Mouse (Mus musculus) megakaryocyte-erythroid progenitor cell, adult 5 weeks (primary cell): ENCODE results near the gene Tnk1. TPM values are rescaled to one million over a fixed set of nuclear protein-coding genes. Genes with fewer than 3 reads are reported as not detected.

Experiments used
- polyA plus RNA-seq: library from polyadenylated mRNA; stranded (reverse); fragments of >175 nt; gene quantifications from 2 replicates; pipeline ENCODE4 v1.2.3, GENCODE M21; 2012

The Tnk1 gene
- polyA plus RNA-seq = 0.27 and 0.99 TPM in 2 replicates

DNA sequence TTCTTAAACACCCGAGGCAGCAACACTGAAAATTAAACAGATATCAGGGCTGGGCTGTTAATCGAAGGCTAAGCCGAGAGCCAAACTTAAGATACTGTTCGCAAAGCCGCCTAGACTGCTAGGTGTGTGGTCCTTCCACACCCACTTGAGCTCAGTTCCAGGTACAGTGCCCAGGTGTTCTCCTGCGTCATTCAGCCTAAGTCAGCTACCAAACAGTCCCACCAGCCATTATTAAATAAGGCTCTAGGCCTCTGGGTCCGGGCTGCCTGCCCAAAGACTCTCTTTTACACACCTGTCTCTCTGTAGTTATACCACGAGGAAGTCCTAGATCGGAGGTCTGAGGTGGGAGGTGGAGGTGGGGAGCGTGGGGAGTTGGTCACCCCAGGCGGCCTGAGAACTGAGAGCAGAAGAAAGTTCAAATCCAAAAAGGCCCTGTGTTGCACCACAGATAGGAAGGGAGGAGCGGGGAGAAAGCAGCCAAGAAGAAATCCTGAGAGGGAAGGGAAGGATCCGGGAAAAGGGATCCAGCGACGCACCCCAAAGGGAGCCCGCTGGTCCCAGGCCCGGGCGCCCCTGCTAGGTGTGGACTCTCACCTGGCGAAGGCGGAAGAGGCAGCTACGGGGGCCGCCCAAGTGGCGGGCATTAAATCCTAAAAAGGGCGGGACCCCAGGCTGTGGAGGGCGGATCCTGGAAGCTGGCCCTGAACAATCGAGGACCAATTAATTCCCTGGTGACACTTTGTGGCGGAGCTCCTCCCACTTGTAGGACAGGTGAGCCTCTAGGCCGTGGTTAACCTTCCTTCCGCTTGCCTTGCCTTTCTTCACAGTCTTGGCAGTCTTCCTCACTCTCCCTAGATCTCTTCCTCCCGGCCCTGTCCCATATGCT is at the start of gene Tnk1:
Tnk1 (minus strand) TSS at position 618 of the 886 bp plus-strand sequence.

DNA sequence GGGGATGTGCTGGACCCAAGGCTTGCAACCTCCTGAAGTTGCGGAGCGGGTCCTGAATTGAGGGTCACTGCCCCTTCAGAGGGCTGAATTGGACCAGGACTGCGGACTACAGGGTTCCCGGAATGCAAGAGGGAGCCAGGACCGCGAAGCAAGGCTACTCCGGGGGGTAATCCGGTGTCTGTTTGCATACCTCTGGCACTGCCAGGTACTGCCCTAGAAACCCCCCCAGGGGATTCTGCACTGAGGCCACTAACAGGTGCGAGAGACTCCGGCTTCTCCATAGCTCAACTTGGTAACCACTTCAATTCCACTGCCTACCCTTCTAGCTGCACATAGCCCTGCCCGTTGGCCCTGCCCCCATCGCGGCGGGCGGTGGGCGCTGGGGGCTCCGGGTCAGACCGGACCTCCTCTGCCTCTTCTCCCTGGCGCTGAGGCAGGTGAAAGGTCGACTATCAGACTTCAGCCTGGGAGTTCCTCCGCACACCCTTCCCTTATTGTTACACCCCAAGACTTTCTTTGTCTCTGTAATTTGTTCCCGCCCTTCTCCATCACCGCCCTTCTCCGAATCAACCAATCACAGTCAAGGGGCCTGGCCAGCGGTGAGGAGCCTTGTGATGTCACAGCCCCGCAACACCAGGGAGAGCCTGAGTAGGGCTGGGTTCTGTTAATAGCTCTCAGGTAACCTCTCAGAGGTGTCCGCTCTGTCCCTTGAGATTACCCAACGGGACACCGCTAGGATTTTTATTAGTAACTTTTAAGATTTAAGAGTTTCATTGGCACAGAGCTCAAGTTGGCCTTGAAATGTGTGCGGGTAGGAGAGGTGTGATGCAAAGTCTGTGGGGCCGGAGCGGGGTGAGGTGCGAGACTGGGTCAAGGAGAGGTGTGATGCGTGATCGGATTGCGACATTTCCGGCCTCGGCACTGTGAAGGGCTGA is 42.2 kb upstream of the Tnk1 start, which contains the start of the genes 2810408A11Rik and Neurl4:
2810408A11Rik (minus strand) TSS at position 517 of the 935 bp plus-strand sequence.
Neurl4 (plus strand) TSS at position 602 of the 935 bp plus-strand sequence.

DNA sequence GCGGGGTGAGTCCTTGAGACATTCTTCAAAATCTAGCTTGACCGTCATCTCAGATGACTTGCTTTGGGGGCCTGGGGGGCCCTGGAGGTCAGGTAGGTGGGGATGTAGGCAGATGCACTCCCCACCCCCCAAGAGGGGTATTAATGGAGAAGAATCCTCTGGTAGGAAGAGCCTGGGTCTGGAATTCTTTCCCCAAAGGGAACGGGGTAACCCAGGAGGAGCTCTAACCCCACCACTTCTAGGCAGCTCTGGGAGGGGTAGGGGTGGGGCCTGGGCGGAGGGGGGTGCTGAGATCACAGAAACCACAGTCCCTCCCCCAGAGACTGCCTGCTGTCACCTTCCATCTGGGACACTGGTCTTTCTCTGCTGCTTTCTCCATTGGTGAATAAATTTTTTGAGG is 36.8 kb upstream of the Tnk1 start, which contains the start of gene Acap1:
Acap1 (minus strand) TSS at position 249 of the 400 bp plus-strand sequence.

DNA sequence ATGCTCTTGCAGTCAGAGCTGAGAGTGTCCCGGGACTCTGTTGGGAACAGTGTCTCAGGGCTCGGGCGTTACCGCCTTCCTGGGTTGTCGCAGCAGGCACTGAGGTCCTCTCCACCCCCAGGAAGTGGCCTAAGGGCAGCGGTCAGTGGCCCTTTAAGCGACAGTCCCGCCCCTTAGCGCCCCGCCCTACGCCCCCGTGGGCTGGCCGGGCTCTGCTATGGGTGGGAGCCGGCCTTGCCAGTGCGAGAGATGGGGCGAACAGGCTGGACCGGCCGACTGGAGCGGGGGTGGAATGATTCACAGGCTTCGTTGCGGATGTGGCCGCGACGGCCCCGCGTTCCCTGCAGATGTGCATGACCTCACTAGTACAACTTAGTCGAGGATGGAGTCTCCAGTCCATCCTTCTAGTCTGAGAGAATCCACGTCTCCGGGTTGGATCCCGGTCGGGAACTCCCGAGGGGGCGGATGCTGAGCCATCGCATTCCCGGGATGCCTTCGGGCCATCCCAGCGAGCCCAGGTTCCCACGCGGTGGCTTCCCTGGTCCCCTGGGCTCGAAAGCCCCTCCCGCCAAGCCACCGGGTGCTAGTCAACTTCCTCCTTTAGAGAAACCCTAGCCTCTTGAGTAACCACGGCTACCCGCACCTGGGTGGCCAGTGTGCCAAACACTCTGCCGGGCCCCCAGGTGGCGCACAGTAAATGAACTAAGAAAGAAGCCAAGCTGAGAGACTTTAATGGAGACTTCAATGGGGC is 22.5 kb upstream of the Tnk1 start, which contains the start of gene Kctd11:
Kctd11 (minus strand) TSS at position 554 of the 751 bp plus-strand sequence.

DNA sequence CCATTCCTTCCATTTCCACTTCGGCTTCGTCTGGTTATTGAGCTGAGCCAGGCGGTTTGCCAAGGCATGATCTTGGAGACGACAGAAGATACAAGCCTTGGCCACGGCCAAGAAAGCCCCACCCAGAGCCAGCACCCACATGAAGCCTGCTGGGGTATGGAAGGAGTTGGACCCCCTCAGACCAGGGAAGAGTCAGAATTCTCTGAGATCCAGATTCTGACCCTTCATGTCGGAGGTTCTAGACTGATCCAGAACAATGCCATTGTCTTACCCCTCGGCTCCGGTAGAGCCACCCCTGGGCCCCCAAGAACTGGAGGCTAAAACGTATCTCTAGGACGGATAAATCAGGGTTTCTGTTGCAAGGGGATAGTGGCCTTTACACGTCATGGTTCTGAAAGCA is 19.3 kb upstream of the Tnk1 start, which contains the start of gene Tmem95:
Tmem95 (minus strand) TSS at position 141 of the 400 bp plus-strand sequence.

DNA sequence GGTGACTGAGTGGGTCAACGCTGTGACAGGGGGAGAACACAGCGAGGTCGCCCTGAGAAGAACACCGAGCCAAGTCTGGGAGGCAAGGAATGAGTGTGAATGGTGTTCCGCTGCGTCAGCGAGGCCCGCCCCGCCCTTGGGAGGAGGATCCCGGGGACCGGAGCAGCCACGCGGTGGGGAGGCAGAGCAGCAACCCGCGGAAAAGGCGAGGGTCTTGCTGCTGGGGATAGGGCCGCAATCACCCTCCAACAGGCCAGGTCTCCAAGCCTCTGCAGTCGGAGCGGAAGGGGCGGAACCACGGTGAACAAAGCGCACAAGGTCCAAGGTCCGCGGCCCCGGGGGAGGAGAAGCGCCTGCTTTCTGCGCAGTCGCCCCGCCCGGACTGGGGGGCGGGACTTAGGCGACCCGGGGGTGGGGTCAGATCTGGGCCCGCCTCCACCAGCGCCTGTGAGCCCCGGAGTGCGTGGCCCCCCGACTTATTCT is 12.3 kb downstream of the Tnk1 start, which contains the start of gene Plscr3:
Plscr3 (plus strand) TSS at position 179 of the 483 bp plus-strand sequence.

DNA sequence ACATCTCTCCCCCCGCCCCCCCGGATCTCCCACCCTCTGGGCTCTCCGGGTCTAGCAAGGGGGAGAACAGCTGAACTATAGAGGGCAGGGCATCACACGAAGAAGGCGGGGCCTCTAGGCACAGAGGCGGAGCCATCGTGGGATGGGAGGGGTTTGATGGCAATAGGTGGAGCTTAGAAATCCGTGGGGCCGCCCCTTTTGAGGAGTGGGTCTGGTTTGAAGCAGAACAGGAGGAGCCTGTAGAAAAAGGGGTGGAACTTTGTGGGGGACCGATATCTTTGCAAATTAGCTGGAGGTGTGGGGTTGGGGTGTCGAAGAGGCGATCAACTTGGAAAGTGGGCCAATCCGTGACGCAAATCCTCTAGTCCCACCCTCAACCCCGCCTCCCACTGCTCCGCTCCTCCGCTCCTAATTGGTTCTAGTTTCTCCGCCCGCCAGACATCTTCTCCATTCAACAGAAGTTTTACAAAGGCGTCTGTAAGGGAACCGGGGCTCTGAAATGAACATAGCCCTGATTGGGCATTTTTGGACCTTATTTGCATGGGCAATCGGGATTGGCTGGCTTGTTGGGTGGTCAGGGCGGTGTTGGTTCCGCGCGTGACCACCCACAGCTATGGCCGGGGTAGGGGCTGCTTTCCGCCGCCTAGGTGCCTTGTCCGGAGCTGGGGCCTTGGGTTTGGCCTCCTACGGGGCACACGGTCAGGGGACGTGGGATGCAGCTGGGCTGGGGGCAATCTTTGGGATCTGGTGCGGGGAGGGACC is 20.4 kb downstream of the Tnk1 start, which contains the start of gene Tmem256:
Tmem256 (plus strand) TSS at position 563 of the 762 bp plus-strand sequence.

DNA sequence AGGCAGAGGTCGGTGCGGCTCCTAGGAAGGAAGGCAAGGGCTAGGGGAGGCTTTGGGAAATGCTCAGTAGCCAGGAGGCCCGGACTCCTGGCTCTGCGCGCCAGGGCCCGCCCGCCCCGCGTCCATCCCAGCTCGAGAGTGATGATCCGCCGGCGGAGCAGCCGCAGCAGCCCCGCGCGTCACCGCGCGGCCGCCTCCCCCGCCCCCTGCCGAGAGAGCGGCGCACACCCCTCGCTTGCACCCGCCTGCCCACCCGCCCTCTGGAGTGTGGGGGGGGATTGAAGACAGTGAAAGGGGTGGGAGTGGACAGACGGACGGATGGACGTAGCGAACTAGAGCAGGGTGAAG is 21.0 kb downstream of the Tnk1 start, which contains the start of gene Nlgn2:
Nlgn2 (minus strand) TSS at position 181 of the 348 bp plus-strand sequence.

DNA sequence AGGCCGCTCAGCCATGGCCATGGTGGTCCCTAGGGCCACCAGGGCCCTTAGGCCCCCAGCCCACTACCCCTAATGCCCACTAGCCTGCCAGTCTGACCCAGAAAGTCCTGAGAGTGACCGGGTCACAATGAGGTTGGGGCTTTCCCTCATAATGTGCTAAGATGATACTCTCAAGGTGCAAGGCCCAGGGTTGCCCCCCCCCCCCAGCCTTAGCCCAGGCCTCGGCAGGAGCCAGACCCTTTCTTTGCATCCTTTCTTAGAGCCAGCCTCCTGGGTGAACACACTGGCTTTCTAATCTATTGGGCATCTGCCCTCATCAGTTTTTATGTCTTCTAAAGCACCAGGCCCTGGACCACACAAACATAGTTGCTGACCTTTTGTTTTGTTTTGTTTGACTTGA is 36.5 kb downstream of the Tnk1 start, which contains the start of gene Spem1:
Spem1 (minus strand) TSS at position 101 of the 400 bp plus-strand sequence.

DNA sequence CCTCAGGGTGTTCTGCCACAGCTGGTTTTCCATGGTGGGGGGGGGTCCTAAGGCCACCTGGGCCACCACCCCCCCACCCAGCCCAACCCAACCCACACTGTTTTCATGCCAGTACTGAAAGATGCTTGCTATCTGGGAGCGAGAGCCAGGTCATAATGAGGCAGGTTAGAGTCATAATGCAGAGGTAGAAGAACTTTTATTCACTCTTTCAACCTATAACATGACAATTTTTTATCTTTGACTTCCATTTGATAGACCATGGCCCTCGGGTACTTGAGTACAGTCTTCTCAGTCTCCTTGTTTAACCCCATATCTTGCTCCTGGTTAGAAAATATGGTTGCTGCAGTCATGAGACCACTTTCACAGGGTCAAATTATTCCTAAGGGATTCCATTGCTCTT is 40.2 kb downstream of the Tnk1 start, which contains the start of gene Spem2:
Spem2 (minus strand) TSS at position 101 of the 400 bp plus-strand sequence.

DNA sequence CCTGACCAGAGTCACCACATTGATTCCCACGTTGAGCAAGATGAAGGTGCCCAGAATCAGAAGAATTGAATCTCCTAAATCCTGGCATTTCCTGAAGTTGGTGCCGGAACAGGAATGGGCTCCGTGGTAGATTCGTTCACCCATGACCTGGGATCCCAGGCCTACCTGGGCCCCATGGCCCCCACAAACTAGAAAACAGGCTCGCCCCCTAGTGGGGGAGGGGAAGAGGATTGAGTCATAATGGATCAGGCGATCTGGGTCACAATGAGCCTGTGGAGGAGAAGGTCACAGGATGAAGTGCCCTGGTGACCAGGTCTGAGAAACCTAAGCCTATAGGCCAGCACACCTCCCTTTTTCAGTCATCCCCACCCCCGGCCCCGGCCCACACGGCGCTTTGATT is 43.4 kb downstream of the Tnk1 start, which contains the start of gene Gm39566:
Gm39566 (minus strand) TSS at position 144 of the 400 bp plus-strand sequence.

DNA sequence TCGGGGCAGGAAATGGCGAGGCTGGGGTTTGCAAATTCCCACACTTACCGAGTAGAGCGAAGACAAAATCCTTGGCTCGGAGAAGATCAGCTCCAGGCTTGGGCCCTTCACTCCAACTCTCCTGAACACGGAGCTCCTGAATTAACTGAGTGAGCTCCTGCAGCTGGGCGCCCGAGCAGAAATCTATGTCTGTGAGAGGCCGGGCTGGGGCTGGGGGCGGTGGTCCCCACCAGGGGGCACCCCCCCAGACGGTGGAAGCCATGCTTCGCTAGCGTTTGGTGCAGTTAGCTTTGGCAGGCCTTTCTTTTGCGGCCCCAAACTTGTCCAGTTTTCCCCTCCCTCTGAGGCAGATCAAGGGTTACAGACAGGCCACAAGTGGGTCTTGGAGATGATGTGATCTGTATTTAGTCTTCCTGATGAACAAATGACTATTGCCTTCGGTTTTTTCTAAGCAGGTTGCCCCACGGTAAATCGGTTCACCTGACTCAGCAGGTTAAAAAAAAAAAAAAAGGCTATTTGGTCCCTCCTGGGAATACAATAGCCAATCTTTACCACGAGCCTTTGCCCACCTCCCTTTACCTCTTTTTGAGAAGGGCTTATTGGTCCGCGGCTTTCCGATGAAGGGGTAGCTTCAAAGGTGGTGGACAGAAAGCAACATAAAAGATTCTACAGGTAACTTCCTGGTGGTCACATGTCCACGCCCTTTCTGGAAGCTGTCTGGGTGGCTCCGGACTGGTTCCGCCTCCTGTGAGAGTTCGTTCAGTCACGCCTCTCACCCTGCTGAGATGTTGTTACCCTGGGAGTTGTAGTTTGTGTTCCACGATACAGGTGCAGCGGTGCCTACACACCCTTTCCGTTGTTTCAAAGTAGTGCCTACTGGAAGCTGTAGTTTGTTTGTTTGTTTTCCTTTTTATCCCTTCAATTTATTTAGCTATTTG is 53.3 kb downstream of the Tnk1 start, which contains the start of gene Tmem102:
Tmem102 (minus strand) TSS at position 653 of the 938 bp plus-strand sequence.

DNA sequence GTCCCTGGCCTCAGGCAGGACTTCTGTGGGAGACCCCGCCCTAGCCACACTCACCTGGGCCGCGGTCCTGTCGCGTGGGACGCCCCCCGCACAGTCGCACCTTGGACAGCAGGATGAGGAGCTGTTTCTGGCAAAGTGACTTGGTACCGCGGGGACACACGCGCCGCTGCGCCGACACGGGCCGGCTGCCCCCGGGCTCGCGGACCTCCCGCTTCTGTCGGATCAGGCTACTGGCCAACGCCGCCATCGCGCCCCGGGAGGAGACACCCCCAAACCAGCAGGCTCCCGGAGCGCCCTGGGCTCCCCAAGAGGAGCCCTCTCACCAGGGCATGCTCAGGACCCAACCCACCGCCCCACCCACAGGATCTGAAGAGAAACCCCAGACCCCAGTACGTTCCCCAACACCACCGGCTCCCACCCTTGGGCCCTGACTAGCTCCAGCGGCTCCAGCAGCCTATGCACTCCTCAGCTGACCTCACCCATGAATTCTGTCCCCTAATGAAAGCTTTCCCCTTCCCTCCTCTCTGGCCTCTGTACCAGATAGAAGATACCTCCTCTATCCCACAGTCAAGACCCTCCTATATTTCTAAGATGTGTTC is 57.1 kb downstream of the Tnk1 start, which contains the start of gene Fgf11:
Fgf11 (minus strand) TSS at position 479 of the 599 bp plus-strand sequence.

Other genes starting within 250 kb of the Tnk1 start
- not detected in 2 replicates for gene Shbg, start 240.8 kb downstream of the Tnk1 start, polyA plus RNA-seq
- not detected in 2 replicates for gene Sat2, start 236.7 kb downstream of the Tnk1 start, polyA plus RNA-seq
- gene Fxr2, start 225.7 kb downstream of the Tnk1 start, polyA plus RNA-seq = 78.1 and 86.4 TPM in 2 replicates
- 0.48 and 1.3 TPM in 2 replicates for gene Sox15, start 203.4 kb downstream of the Tnk1 start, polyA plus RNA-seq
- gene Mpdu1, start 196.1 kb downstream of the Tnk1 start, polyA plus RNA-seq = 34.6 and 45.3 TPM in 2 replicates
- gene Cd68, start 192.6 kb downstream of the Tnk1 start, polyA plus RNA-seq = 27.8 and 36.3 TPM in 2 replicates
- gene Eif4a1, start 186.3 kb downstream of the Tnk1 start, polyA plus RNA-seq = 275 and 277 TPM in 2 replicates
- 103 and 104 TPM in 2 replicates for gene Senp3, start 176.6 kb downstream of the Tnk1 start, polyA plus RNA-seq
- gene Tnfsf13, start 172.9 kb downstream of the Tnk1 start, polyA plus RNA-seq = 11.4 TPM in 2 replicates
- gene Tnfsf12, start 162.9 kb downstream of the Tnk1 start, polyA plus RNA-seq = 7.9 and 10.0 TPM in 2 replicates
- gene Tnfsfm13, start 162.6 kb downstream of the Tnk1 start, polyA plus RNA-seq = 2.5 and 3.6 TPM in 2 replicates
- gene Polr2a, start 100.1 kb downstream of the Tnk1 start, polyA plus RNA-seq = 82.4 and 83.8 TPM in 2 replicates
- gene Slc35g3, start 96.8 kb downstream of the Tnk1 start, polyA plus RNA-seq = not detected in 2 replicates
- gene Zbtb4, start 92.8 kb downstream of the Tnk1 start, polyA plus RNA-seq = 3.7 and 6.1 TPM in 2 replicates
- gene Chrnb1, start 62.8 kb downstream of the Tnk1 start, polyA plus RNA-seq = 1.1 and 1.2 TPM in 2 replicates
- gene Fgf11, start 56.9 kb downstream of the Tnk1 start, polyA plus RNA-seq = 1.1 and 1.4 TPM in 2 replicates
- gene Tmem102, start 53.1 kb downstream of the Tnk1 start, polyA plus RNA-seq = 0.03 TPM in 1 of 2 replicates, not detected in the other
- gene Gm39566, start 43.4 kb downstream of the Tnk1 start, polyA plus RNA-seq = not detected in 2 replicates
- not detected in 2 replicates for gene Spem2, start 40.3 kb downstream of the Tnk1 start, polyA plus RNA-seq
- 0.11 TPM in 1 of 2 replicates, not detected in the other for gene Spem1, start 36.5 kb downstream of the Tnk1 start, polyA plus RNA-seq
- 40.3 and 57.2 TPM in 2 replicates for gene Nlgn2, start 20.9 kb downstream of the Tnk1 start, polyA plus RNA-seq
- gene Tmem256, start 20.2 kb downstream of the Tnk1 start, polyA plus RNA-seq = 437 and 678 TPM in 2 replicates
- 149 and 165 TPM in 2 replicates for gene Plscr3, start 12.4 kb downstream of the Tnk1 start, polyA plus RNA-seq
- gene Tmem95, start 19.3 kb upstream of the Tnk1 start, polyA plus RNA-seq = not detected in 2 replicates
- 1.2 and 1.7 TPM in 2 replicates for gene Kctd11, start 22.7 kb upstream of the Tnk1 start, polyA plus RNA-seq
- 138 and 178 TPM in 2 replicates for gene Acap1, start 36.8 kb upstream of the Tnk1 start, polyA plus RNA-seq
- gene 2810408A11Rik, start 42.3 kb upstream of the Tnk1 start, polyA plus RNA-seq = 1.7 and 2.8 TPM in 2 replicates
- 79.1 and 86.6 TPM in 2 replicates for gene Neurl4, start 42.3 kb upstream of the Tnk1 start, polyA plus RNA-seq
- gene Gps2, start 55.2 kb upstream of the Tnk1 start, polyA plus RNA-seq = 173 and 210 TPM in 2 replicates
- 2,243 and 2,337 TPM in 2 replicates for gene Eif5a, start 63.2 kb upstream of the Tnk1 start, polyA plus RNA-seq
- gene Ybx2, start 77.1 kb upstream of the Tnk1 start, polyA plus RNA-seq = 1.3 and 1.6 TPM in 2 replicates
- 0.54 and 1.5 TPM in 2 replicates for gene Slc2a4, start 89.5 kb upstream of the Tnk1 start, polyA plus RNA-seq
- gene Cldn7, start 106.0 kb upstream of the Tnk1 start, polyA plus RNA-seq = 0.12 TPM in 1 of 2 replicates, not detected in the other
- 253 and 255 TPM in 2 replicates for gene Ctdnep1, start 122.4 kb upstream of the Tnk1 start, polyA plus RNA-seq
- gene Elp5, start 123.8 kb upstream of the Tnk1 start, polyA plus RNA-seq = 12.4 and 14.3 TPM in 2 replicates
- gene Gabarap, start 132.4 kb upstream of the Tnk1 start, polyA plus RNA-seq = 379 and 448 TPM in 2 replicates
- gene Phf23, start 137.0 kb upstream of the Tnk1 start, polyA plus RNA-seq = 73.1 and 84.1 TPM in 2 replicates
- 50.0 and 50.7 TPM in 2 replicates for gene Dvl2, start 141.9 kb upstream of the Tnk1 start, polyA plus RNA-seq
- 22.8 and 23.6 TPM in 2 replicates for gene Acadvl, start 156.7 kb upstream of the Tnk1 start, polyA plus RNA-seq
- gene Dlg4, start 158.2 kb upstream of the Tnk1 start, polyA plus RNA-seq = 22.0 and 24.1 TPM in 2 replicates
- not detected in 2 replicates for gene Asgr1, start 195.4 kb upstream of the Tnk1 start, polyA plus RNA-seq
- 0.37 and 0.61 TPM in 2 replicates for gene Asgr2, start 233.9 kb upstream of the Tnk1 start, polyA plus RNA-seq